Mouse (Mus musculus) testis, postnatal 14 days (tissue): ENCODE measurements around the gene Znrd1as.

Experiments used
- DNase-seq: peaks from one replicate; pipeline ENCODE4 v3.0.0; 2021; ENCODE audit warnings: low spot score

Znrd1as gene

GRCm38 (mm10) chr17:36997033-36997735 lies 38.8 kb downstream of the Znrd1as start:
- peak; percentile 53 for DNase-seq

GRCm38 (mm10) chr17:36998477-36998876 lies 40.1 kb downstream of the Znrd1as start:
- no peak for DNase-seq

- DNase-seq, result no peak
Measured at GRCm38 (mm10) chr17:37000863-37001262, 42.5 kb downstream of the Znrd1as start, which contains the start of gene Zfp57. Zfp57 (plus strand) TSS chr17:37001163.

- DNase-seq, result peak; percentile 41
Measured at GRCm38 (mm10) chr17:37002364-37003330, 44.3 kb downstream of the Znrd1as start.

- DNase-seq, result no peak
Measured at GRCm38 (mm10) chr17:37003366-37003765, 45.0 kb downstream of the Znrd1as start.

- DNase-seq, result no peak
Measured at GRCm38 (mm10) chr17:37008161-37008560, 49.8 kb downstream of the Znrd1as start.

GRCm38 (mm10) chr17:37009460-37010042 lies 51.2 kb downstream of the Znrd1as start:
- no peak for DNase-seq

- DNase-seq, result no peak
Measured at GRCm38 (mm10) chr17:37011719-37012118, 53.3 kb downstream of the Znrd1as start.

- no peak for DNase-seq
Measured at GRCm38 (mm10) chr17:37012141-37012540, 53.7 kb downstream of the Znrd1as start.
